In genomic region chr4:55724286-55724685, GRCm38 (mm10) we compare ENCODE assay signal across 31 mouse cellular contexts.
"Had no signal": no experiment of that assay in that cellular context is flagged by ENCODE, and none has a peak within 500 bp of the region (broad histone marks: within the 10 kb centered on the region; RNA-seq: fewer than 3 reads in every experiment).

No protein-coding gene starts in this region.

- H3K36me3 ChIP-seq: limb, embryonic 10.5 days; limb, embryonic 12.5 days; limb, embryonic 13.5 days; limb, embryonic 15.5 days; liver, embryonic 12.5 days; liver, embryonic 13.5 days; liver, embryonic 15.5 days; lung, embryonic 15.5 days; midbrain, embryonic 10.5 days; midbrain, embryonic 12.5 days; midbrain, embryonic 13.5 days; midbrain, embryonic 15.5 days; neural tube, embryonic 12.5 days; neural tube, embryonic 13.5 days had no signal

- H3K9ac ChIP-seq: limb, embryonic 12.5 days; limb, embryonic 13.5 days; limb, embryonic 15.5 days; liver, embryonic 12.5 days; liver, embryonic 13.5 days; liver, embryonic 14.5 days; liver, embryonic 15.5 days; liver, postnatal 0 days; lung, embryonic 15.5 days; midbrain, embryonic 12.5 days; midbrain, embryonic 13.5 days; midbrain, embryonic 15.5 days; neural tube, embryonic 12.5 days; neural tube, embryonic 13.5 days had no signal

- H3K27me3 ChIP-seq: limb, embryonic 12.5 days; limb, embryonic 13.5 days; limb, embryonic 15.5 days; liver, embryonic 12.5 days; liver, embryonic 13.5 days; liver, embryonic 15.5 days; megakaryocyte, embryonic 14.5 days; midbrain, embryonic 12.5 days; midbrain, embryonic 13.5 days; midbrain, embryonic 15.5 days; neural tube, embryonic 12.5 days; neural tube, embryonic 13.5 days had no signal

- ATAC-seq: liver, embryonic 12.5 days; liver, postnatal 0 days; lung, postnatal 0 days; midbrain, embryonic 13.5 days; midbrain, embryonic 15.5 days; midbrain, embryonic 16.5 days had no signal

- H3K9me3 ChIP-seq: limb, embryonic 10.5 days; limb, embryonic 12.5 days; limb, embryonic 13.5 days; limb, embryonic 15.5 days; liver, embryonic 12.5 days; liver, embryonic 13.5 days; liver, embryonic 15.5 days; lung, embryonic 15.5 days; midbrain, embryonic 10.5 days; midbrain, embryonic 12.5 days; midbrain, embryonic 13.5 days; midbrain, embryonic 15.5 days; neural tube, embryonic 12.5 days; neural tube, embryonic 13.5 days had no signal

- H3K4me3 ChIP-seq: limb, embryonic 10.5 days; limb, embryonic 12.5 days; limb, embryonic 13.5 days; limb, embryonic 15.5 days; liver, embryonic 12.5 days; liver, embryonic 13.5 days; liver, embryonic 15.5 days; lung, embryonic 15.5 days; megakaryocyte, embryonic 14.5 days; midbrain, embryonic 10.5 days; midbrain, embryonic 12.5 days; midbrain, embryonic 13.5 days; midbrain, embryonic 15.5 days; myocyte; neural tube, embryonic 12.5 days; neural tube, embryonic 13.5 days had no signal

- DNase-seq: left cerebral cortex, postnatal 4 days; liver; liver, embryonic 13.5 days; liver, postnatal 0 days; lung, adult 18-20 months; lung, postnatal 10 days; lung, postnatal 14 days; lung, postnatal 36 days; lung, postnatal 4 days; midbrain, embryonic 14.5 days had no signal

- H3K4me1 ChIP-seq: limb, embryonic 10.5 days; limb, embryonic 12.5 days; liver, embryonic 12.5 days; liver, embryonic 13.5 days; liver, embryonic 15.5 days; megakaryocyte, embryonic 14.5 days; midbrain, embryonic 10.5 days; neural tube, embryonic 12.5 days had no signal

- H3K4me2 ChIP-seq: limb, embryonic 12.5 days; limb, embryonic 13.5 days; limb, embryonic 15.5 days; liver, embryonic 11.5 days; liver, embryonic 12.5 days; liver, embryonic 13.5 days; liver, embryonic 15.5 days; lung, embryonic 15.5 days; midbrain, embryonic 11.5 days; midbrain, embryonic 12.5 days; midbrain, embryonic 13.5 days; midbrain, embryonic 15.5 days; neural tube, embryonic 12.5 days; neural tube, embryonic 13.5 days had no signal

- H3K27ac ChIP-seq: limb, embryonic 10.5 days; limb, embryonic 12.5 days; limb, embryonic 13.5 days; limb, embryonic 15.5 days; liver, embryonic 12.5 days; liver, embryonic 13.5 days; liver, embryonic 14.5 days; liver, embryonic 15.5 days; lung, embryonic 15.5 days; macrophage; midbrain, embryonic 10.5 days; midbrain, embryonic 12.5 days; midbrain, embryonic 13.5 days; midbrain, embryonic 15.5 days; neural tube, embryonic 12.5 days; neural tube, embryonic 13.5 days had no signal
